Mouse (Mus musculus) testis, postnatal 10 days (tissue): ENCODE measurements at regions not wholly inside any gene's neighbourhood (a gene's known extent, or its start where the extent isn't known, plus 50 kb on each side); places are given as distances from the start of the nearest gene placed in this dataset.
"Not testable (repeated sequence)": the region's sequence is repeated elsewhere in the genome, so short reads cannot be mapped to it uniquely, and the experiment has no call there.

Experiments used
- DNase-seq: peaks from one replicate; pipeline ENCODE4 v3.0.0; 2021; ENCODE audit warnings: low spot score

DNA sequence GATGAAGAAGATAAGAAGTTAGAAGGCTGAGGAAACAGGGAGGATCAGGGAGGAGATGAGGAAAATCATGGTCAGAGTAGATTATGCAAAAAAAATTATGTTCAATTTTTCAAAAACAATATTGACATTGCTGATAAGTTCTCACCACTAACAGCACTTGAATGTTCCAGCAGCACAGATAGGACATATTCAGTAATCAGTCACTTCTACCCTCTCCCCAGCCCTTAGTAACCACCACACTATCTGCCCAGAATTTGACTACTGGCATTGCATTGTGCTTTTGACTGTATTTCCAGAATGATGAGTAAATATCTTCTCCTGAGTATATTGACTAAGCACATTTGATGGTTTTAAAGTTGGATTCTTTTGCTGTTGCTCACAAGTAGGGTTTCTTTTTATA lies 140.5 kb downstream of the Cdca7 start:
- no peak for DNase-seq

DNA sequence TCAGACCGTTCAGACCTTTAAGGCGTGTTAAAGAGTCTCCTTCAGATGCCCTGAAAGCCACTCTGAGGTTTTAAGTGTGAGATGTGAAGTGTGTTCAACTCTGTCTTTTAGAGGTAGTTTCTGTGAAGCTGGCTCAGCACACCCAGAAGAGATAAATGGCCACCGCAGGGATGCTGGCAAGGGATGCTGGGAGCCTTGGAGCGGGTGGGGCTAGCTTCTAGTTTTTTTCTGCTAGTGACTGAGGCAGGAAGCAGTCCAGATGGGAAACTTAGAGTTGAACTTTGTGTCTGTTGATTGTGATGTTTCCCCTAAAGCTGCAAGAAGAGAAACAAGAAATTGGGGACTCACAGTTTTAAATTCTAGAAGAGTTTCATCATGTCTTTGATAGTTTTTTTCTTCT lies 143.5 kb downstream of the Cdca7 start:
- DNase-seq = no peak

DNA sequence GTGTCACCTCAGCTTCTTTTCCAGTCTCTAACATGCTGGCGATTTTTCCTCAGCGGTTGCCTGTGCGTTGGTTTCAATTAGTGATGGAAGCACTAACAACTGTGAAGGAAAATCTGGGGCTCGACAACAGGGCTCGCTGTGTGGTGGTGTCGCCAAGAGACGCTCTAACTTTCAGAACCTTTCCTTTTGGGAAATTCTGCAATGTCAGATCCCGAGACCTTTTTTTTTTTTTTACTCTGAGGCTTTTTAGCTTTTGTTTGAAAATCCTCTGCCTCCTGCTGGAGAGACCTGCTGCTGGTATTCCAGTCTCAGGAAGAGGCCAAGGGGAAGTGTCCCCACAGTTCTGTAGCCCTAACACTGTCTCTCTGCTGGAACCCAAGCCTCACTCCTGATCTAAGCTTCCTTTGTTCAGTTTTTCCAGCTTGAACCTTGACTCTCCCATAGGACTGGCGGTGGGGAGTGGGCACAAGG lies 144.3 kb downstream of the Cdca7 start:
- DNase-seq = no peak

DNA sequence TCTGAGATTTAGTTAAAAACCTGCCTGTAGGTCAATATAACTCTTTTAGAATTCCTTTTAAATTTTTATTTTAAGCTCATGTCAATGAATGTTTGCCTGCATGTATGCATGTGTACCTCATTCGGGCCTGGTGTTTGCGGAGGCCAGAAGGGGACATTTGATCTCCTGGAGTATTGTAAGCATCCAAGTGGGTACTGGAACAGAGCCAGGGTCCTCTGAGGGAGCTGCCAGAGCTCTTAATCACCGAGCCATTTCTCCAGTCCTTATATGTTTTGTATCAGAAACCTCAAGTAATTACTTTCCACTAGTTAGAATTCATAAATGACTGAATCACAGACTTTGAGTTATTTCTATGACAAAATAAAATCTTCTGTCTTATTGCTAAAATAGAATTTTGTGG lies 152.0 kb downstream of the Cdca7 start:
- DNase-seq = no peak

DNA sequence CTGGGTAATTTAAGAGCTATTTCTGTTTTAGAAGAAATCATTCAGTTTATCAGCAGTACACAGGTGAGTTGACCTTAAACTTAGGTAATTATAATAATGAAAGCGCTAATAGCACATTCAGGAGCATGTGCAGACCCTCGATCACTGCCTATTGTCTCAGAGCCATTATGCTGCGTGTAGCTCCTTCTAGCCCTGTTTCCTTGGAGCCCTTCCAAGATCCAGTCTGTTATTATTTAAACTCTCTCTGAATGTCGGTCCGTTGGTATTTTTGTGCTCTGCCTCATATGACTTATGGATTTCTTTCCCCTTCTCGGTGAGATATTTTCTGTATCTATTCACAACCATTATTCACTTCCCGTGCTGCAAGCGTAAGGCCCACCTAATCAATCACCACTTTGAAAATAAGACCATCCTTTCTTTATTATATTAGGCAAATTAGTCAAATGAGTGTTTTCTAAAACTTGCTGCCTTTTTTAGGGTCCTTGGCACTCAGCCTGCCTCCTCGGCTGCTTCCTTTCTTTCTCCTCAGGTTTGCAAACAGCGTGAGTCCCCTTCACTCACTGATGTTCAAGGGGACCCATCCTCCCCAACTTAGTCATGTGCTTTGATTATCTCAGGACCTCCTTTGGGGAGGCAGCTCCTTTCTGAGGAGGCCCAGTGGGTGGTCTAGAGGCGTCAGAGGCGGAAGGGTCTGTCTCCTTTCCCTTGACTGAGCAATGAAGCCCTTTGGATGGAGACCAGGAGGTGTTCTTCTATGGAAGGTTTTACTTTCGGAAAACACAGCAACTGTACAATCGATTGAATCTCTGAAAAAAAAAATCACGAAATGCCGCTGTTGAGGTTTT lies 152.9 kb downstream of the Cdca7 start:
- no peak for DNase-seq

DNA sequence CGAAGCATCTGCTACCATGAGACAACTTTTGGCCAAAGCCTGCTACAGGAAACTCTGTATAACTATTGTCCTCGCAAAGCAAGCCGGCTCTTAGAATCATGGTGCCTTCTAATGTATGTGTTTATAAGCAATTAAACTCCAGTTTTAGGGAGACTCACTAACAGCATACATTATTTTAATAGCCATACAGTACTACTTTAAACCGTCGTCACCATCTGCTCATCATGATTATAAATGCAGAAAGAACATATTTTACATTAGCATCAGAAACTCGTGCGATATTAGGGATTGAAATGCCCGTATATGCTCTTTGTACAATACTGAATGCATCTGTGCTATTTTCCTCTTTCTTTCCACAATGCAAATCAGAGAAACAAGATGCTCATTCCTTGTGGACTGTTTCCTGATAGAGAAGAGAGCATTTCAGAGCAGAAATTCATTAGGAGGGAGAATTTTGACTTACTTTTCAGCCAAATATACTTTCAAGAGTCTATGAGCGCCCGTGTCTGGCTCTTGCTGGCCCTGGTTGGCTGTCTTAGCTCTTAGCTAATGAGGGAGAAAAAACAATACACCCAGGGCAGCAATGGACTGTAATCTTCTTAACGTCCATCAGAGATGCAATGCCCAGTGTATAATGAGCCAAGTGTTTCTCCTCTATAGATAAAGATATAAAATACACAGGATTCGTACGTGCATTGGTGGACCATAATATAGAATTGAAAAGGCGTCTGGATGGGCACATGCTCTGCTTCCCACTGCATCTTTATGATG lies 153.9 kb downstream of the Cdca7 start:
- DNase-seq = no peak

DNA sequence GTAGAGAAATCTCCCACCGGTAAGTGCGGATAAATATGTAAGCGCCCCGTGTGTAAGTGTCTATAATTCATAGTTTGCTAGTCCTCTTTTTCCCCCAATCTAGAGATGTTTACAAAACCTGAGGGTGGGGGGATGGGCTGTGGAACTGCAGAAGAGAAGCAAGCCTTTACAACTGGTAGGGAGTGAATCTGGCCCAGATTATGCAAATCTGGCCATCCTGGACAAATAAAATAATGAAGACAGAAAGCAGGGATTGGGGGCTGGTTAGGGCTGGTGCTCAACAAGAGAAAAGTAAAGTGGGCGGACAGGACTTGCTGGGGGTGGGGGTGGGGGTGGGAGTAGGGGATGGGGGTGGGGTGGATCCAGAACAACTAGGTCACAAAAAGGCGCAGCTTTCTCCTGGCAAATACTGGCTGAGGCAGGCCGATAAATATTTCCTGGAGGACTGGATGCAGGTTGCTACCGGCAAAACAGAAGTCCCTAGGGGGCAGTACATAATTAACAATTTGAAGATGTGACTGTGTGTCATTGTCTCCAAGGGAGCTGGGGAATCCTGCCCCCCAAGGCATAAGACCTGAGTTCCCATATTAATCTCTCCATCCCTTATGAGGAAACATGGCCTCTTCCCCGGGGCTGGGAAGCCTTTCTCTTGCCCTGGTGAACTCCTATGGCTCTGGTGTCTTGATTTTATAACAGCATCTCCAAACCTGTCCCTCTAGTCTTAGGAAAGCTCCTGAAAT lies 162.1 kb downstream of the Cdca7 start:
- no peak for DNase-seq

DNA sequence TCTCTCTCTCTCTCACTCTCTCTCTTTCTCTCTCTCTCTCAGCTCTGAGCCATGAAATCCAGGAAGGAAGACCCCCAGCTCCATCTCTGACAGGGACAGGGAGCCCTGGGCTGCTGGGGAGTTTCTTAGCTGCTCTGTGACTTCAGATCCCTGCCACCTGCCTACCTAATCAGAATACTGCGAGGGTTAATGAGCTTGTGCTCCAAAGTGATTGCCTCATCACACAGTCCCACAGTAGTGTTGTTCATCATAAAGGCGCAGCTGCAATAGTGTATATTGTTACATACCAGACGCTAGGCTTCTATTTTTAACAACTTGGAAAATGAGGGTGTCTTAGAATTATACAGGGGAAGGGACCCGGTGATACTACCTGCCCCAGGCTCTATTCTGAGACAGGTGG lies 163.1 kb downstream of the Cdca7 start:
- DNase-seq = no peak

DNA sequence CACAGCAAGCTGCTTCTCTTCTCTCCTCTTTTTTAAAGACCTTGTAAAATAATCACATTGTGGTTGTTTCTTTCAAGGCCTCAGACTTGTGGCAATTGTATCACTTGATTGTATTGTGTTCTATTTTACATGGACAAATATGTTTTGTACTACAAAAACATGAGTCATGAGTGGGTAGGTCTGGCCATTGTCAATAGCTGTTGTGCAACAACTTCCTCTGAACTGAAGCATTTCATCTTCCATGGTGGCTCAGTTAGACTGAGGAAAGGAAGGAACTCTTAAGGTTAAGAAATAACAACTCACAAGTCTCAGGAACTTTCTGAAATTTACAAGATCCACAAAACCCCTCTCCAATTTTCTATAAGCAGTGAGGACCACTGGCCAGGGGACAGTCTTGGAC lies 165.3 kb downstream of the Cdca7 start:
- DNase-seq = no peak

DNA sequence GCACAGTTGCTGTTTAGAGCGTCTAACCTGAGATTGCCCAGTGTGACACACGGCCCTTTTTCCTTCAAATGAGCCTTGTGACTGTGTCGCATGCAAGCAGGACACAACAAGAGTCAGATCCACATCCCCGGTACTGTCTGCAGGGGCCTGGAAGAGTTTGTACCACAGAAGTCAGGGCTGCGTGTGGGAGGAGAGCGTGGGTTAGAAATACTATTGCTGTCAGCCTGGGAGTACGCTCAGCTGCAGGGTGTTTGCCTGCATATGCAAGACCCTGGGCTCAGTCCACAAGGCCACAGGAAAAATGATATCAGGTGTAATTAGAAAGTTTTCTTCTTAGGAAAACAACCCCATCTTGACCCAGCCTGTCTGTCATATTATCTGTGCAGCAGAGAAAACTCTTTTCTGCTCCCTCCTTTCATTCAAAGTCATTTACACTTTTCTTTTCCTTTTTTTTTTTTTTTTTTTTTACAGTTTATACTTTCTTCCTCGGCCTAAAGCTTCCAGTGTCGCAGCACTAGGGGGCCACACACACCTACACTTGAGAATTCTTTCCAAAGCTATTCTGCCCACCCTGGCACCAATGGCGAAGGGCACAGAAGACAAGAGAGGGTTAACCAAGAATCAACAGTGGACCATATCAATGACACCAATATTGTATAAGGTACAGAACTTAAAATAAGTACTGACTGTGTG lies 168.3 kb downstream of the Cdca7 start:
- no peak for DNase-seq

DNA sequence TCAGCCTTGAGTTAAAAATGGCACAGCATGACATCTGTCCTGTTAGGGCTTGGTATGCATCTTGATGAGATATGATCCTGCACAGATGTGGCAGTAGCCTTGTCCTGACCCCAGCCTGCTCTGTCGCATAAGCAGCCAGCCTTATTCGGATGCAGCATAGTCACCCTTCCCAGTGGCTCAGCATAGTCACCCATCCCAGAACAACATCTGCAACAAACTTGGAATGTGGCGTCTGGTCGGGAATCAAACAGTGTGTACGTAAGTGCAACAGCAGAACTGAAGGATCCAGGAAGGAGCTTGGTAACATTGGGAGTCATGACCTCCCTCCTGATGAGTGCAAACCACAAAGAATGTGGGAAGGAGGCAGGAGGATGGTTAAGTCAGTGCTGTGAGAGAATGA lies 171.7 kb downstream of the Cdca7 start:
- DNase-seq = no peak

DNA sequence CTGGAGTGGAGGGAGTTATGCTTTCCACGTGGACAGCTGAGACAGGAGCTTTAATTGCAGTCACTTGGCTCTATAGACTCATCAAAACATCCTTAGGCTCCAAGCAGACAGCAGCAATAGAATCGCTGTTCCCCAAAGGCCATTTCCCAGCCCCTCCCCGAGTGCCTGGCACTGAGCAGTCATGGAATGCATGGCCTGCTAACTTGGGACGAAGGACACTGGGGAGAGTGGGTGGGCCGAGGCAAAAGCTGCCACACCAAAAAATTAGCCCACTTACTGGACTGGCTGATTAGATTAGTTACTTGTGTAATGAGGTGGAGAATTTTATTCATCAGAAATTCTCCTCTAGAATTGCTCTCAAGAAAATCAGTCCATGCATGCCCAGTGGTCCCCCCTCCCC lies 172.3 kb downstream of the Cdca7 start:
- no peak for DNase-seq

DNA sequence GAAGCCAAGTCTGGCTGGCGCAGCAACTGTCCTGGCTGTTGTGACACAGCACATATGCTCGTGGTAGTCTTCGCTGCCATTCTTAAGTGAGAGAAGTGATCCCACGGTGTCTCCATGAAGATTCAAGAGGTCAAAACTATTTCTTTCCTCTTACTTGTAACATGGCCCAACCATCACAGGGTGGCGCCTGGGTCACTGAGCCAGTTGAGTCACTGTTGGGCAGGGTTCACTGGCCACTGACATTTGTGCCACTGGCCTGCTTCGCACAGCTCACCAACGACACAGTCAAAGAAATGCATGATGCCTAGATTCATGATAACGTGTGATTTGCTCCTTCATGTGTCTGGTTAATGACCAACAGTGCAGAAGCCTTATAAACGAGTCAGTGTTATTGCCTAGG lies 179.9 kb downstream of the Cdca7 start:
- DNase-seq = no peak

DNA sequence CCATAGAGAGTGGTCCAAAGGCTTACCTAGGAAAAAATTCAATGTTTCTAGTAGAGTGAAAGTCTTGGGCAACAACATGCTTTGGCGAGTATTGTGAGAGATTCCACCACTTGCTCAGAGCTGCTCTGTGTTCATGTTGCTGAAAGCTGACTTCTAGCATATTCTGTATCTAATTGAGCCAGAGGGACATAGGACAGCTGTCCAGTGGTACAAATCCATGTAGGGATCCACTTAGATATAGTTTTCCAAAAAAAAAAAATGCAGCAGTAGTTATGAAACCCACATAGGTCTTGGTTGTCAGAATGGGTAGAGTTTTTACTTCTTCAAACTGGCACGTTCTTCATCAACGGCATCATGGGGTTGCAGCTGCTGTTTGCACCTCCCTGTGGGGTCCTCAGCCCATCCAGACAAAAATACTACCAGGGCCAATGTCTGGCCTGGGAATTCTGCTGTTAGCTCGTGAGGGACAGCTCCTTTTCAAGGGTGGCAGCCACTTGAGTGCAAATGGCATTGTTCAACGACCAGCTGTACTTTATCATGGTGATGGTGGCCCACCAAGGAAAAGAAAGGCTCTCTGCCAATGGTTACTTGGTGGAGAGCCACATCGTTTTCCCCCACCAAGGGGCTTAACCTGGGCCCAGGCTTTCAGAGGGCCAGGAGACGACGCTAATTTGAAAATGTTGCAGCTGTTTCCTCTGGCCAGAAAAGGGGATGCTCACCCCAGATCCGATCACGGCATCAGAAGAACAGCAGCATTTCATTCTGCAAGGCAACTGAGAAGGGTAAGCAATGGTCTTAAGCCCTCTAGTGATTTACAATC lies 181.4 kb downstream of the Cdca7 start:
- no peak for DNase-seq

DNA sequence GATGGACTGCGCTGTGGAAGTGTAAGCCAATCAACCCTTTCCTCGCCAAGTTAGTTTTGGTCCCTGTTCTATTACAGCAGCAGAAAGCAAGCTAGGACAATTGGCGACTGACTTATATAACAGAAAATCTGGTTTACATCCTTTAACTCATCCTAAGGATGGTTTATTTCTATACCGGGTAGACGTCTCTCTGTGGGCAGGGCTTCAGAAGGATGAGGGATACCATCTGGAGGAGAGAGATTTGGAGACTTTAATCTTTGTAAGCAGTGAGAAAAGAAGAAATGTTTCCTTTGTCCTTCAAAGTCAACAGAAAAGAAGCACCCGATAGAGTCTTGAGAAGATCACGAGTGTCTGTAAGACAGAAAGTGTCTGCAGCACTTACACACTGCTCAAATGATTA lies 186.4 kb downstream of the Cdca7 start:
- DNase-seq = no peak

DNA sequence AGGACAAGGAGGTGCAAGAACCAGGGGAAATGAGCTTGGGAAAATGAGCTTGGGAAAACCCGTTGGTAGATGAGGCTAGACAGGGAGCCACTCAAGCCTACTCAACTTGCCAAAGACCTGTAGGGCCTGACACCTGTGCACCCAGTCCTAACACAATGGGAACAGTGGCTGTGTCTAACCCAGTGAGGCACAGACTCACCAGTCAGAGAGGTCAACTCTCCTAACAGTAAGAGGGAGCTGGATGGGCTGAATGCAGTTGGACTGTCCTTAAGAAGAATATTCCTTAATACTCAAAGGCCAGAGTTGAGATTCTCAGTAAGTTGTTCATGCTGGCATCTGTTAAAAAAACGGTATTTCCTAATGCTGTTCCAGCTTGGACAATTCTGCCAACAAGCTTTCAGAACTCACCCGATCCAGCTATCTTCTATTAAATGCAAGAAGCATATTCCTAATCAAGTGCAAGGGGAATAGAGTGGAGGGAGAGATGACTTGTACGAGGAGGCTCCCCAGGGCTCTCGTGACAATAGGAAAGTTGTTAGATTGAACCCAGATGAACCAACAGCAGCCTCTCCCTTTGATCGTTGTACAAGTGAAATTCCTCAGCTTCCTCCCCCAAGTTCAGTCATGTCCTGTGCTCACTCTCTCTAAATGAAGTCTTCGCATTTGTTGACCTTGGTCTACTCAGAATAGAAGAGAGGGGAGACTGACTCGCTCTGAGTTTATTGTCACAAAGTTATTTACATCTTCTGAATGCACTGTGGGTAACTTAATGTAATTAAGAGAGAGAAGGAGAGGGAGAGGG lies 187.2 kb downstream of the Cdca7 start:
- no peak for DNase-seq

DNA sequence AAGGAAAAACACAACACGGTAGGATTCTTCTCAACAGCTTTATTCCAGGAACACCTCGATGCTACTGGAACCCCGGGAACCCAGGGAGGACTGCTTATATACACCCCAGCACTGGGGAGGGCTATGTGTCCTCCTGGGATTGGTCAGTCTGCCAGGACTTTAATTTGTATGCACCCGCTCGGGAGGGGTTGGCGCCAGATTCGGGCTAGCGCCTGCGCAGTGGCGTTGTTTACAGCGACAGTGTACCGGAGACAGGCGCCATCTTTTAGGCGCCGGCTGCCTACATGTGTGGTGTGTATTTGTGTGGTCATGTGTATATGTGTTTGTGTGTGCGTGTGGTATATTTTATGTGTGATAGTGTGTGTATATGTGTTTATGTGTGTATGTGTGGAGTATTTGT lies 191.4 kb downstream of the Cdca7 start:
- DNase-seq = not testable (repeated sequence)

DNA sequence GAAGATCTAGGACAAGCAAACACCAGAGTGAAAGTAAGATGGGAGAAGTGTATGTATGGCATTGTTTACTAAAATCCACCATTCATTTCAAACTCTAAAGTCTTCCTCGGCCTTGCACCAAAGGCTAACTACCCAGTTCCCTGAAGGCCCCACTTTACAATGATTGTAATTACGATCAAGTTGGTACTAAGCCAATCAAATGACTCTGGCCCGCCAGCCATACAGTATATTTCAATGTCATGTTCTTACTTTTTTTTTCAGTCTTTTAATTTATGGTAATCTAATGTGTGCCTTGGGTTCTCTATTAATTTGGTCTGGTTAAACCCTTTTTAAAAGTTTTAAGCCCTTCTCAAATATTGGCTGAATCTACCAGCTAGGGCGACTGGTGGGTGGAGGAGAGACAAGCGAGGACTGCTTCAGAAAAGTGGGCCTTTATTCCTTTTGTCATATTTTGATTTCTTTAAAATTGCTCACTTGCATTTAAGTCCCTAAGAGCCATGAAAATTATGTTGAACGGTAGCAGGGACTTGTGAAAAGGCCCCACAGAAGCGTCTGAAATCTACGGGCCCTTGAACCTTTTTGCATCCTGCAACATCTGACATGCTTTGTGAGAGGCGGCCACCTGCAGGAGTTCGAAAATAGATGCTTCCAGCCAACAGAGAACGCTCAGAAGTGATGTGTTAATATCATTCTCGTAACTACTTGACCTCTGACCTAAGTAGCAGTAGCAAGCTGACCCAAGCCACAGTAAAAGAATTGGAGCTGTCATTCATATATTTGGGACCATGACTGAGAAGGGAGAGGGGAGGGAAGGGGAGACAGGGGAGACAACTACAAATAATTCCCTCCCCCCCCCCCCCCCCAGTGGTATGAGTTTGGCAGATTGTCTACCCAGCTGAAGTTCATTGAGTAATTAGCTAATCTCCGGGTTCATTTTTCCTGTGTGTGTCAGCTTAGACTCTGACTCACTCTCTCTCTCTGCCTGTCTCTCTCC lies 197.2 kb downstream of the Cdca7 start:
- no peak for DNase-seq

DNA sequence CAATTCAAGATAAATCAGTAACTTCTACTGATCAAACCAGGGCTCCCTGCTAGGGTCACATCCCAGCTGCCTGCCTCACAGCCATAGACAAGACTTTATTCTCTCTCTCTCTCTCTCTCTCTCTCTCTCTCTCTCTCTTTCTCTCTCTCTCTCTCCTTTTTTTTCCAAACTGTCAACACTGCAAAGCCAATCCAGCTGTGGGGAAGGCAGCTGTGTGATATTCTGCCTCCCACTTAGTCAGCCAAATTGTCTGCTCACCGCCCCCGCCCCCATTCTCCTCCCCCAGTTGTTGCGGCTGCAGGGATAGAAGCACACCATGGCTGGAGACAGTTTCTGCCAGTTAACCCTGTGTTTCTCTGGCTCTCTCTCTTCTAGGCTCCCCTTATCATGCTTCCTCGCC lies 198.3 kb downstream of the Cdca7 start:
- peak; percentile 69 for DNase-seq
